Mouse (Mus musculus) testis, adult 2 months (tissue): Measurements from ENCODE around the gene Fnip2. TPM values are rescaled to one million over a fixed set of nuclear protein-coding genes. Genes with fewer than 3 reads are reported as not detected.
"Not testable (repeated sequence)": the region's sequence is repeated elsewhere in the genome, so short reads cannot be mapped to it uniquely, and the experiment has no call there.

Experiments
- H3K27ac ChIP-seq: fragments of 200-500 bp; 2 replicates; pipeline ENCODE4 v1.5.1; 2012; ENCODE audit warnings: low read depth, low read length; ENCODE audit not compliant: control insufficient read depth, insufficient read depth
- H3K27me3 ChIP-seq: fragments of 200-500 bp; 2 replicates; pipeline ENCODE4 v1.6.1; 2012; ENCODE audit warnings: mild to moderate bottlenecking, low read length, moderate library complexity; ENCODE audit not compliant: control insufficient read depth, insufficient read depth
- H3K36me3 ChIP-seq: fragments of 200-500 bp; 2 replicates; pipeline ENCODE4 v1.6.1; 2012; ENCODE audit warnings: mild to moderate bottlenecking, low read length; ENCODE audit not compliant: control insufficient read depth, insufficient read depth
- H3K4me1 ChIP-seq: fragments of 200-500 bp; 2 replicates; pipeline ENCODE4 v1.6.1; 2012; ENCODE audit warnings: low read length; ENCODE audit not compliant: control insufficient read depth, insufficient read depth
- H3K4me3 ChIP-seq: fragments of 200-500 bp; 2 replicates; pipeline ENCODE4 v1.5.1; 2012; ENCODE audit warnings: low read depth, mild to moderate bottlenecking, low read length, moderate library complexity, mixed read lengths; ENCODE audit not compliant: control insufficient read depth
- CTCF ChIP-seq: fragments of 200-500 bp; IDR thresholded peaks from 2 replicates; pipeline ENCODE4 v1.5.1; 2012; ENCODE audit warnings: low read depth, mild to moderate bottlenecking, inconsistent platforms, low read length, moderate library complexity; ENCODE audit not compliant: control insufficient read depth, insufficient read depth, insufficient replicate concordance
- POLR2A ChIP-seq: fragments of 200-500 bp; IDR thresholded peaks from 2 replicates; pipeline ENCODE4 v1.6.1; 2012; ENCODE audit warnings: low read depth, mild to moderate bottlenecking, inconsistent platforms, low read length, moderate library complexity; ENCODE audit not compliant: control insufficient read depth
- polyA plus RNA-seq: library from polyadenylated mRNA; depleted of rRNA; stranded (reverse); fragments of >200 nt; gene quantifications from 2 replicates; pipeline ENCODE4 v1.2.3, GENCODE M21; 2012

The Fnip2 gene
- polyA plus RNA-seq, 1 experiment: 2.1 TPM

- no peak overlapping the region for H3K4me3 ChIP-seq
- H3K27me3 ChIP-seq: no peaks in the 10 kb centered on the region
- no peak overlapping the region for H3K27ac ChIP-seq
- H3K36me3 ChIP-seq: no peaks in the 10 kb centered on the region
- TF ChIP-seq CTCF: no peak
- TF ChIP-seq POLR2A: no peak
- peaks cover 10% of the 10 kb centered on the region for H3K4me1 ChIP-seq
These were observed 12.4 kb upstream of the Fnip2 start for GRCm38 (mm10) chr3:79579891-79580575.

- Histone ChIP-seq H3K4me3 (no peak overlapping the region), H3K27me3 (no peaks in the 10 kb centered on the region), H3K4me1 (peaks cover 10% of the 10 kb centered on the region), H3K36me3 (no peaks in the 10 kb centered on the region), H3K27ac (no peak overlapping the region)
- TF ChIP-seq POLR2A: no peak
- TF ChIP-seq CTCF: no peak
These were observed 10.6 kb upstream of the Fnip2 start for GRCm38 (mm10) chr3:79578164-79578563.

GRCm38 (mm10) chr3:79577606-79578005, 10.0 kb upstream of the Fnip2 start:
- Histone ChIP-seq H3K27me3 (no peaks in the 10 kb centered on the region), H3K27ac (no peak overlapping the region), H3K36me3 (no peaks in the 10 kb centered on the region), H3K4me1 (peaks cover 10% of the 10 kb centered on the region), H3K4me3 (no peak overlapping the region)
- TF ChIP-seq POLR2A (no peak), CTCF (no peak)

GRCm38 (mm10) chr3:79576865-79577264, 9.3 kb upstream of the Fnip2 start:
- TF ChIP-seq CTCF: no peak
- no peak for TF ChIP-seq POLR2A
- Histone ChIP-seq H3K27ac (no peak overlapping the region), H3K36me3 (no peaks in the 10 kb centered on the region), H3K4me3 (no peak overlapping the region), H3K27me3 (no peaks in the 10 kb centered on the region), H3K4me1 (peaks cover 10% of the 10 kb centered on the region)

- peaks cover 10% of the 10 kb centered on the region for H3K4me1 ChIP-seq
- H3K36me3 ChIP-seq: no peaks in the 10 kb centered on the region
- H3K27me3 ChIP-seq: no peaks in the 10 kb centered on the region
- no peak overlapping the region for H3K27ac ChIP-seq
- TF ChIP-seq CTCF (no peak), POLR2A (no peak)
- H3K4me3 ChIP-seq: no peak overlapping the region
These were observed 8.8 kb upstream of the Fnip2 start for GRCm38 (mm10) chr3:79576468-79576816.

- peaks cover 10% of the 10 kb centered on the region for H3K4me1 ChIP-seq
- no peak overlapping the region for H3K4me3 ChIP-seq
- TF ChIP-seq CTCF (no peak), POLR2A (no peak)
- no peaks in the 10 kb centered on the region for H3K27me3 ChIP-seq
- no peaks in the 10 kb centered on the region for H3K36me3 ChIP-seq
- no peak overlapping the region for H3K27ac ChIP-seq
These were observed 8.2 kb upstream of the Fnip2 start for GRCm38 (mm10) chr3:79575576-79576467.

- Histone ChIP-seq H3K4me3 (no peak overlapping the region), H3K27ac (no peak overlapping the region), H3K36me3 (no peaks in the 10 kb centered on the region), H3K4me1 (peaks cover 10% of the 10 kb centered on the region), H3K27me3 (no peaks in the 10 kb centered on the region)
- TF ChIP-seq POLR2A (no peak), CTCF (no peak)
These were observed 6.7 kb upstream of the Fnip2 start for GRCm38 (mm10) chr3:79574336-79574735.

GRCm38 (mm10) chr3:79573376-79573775, 5.8 kb upstream of the Fnip2 start:
- not testable (repeated sequence) for H3K27ac ChIP-seq, H3K36me3 ChIP-seq, H3K4me3 ChIP-seq, H3K27me3 ChIP-seq
- peaks cover 10% of the 10 kb centered on the region for H3K4me1 ChIP-seq
